Comparison of ENCODE assay signal across 8 mouse cellular contexts in the genomic region with DNA sequence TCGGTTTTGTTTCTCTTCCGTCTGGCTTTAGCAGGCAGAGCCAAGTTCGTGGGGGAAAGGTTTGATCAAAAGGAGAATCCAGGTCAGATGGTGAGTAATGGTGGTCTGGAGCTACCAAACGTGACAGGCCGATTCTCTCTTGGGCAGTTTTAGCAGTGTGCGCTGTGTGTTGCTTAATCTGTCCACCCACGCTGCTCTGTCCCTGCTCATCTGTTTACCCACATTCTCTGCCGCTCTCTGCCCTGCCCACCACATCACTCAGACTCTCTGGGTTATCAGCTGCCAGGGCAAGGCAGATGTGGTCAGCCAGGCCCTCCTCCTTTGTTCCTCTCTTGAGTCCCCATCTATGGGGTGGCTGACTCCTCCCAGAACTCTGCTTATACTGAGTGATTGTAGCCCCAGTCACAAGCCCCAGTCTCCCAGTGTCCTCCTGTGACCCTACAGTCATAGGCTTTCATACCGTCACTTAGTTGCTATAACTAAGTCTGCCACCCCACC.
A peak's percentile ranks its signal among the peaks of the same experiment; 100 is the strongest.
DNase-seq lines count a peak whose midpoint lies in the region; ATAC-seq lines count a peak whose summit lies in the region.

No protein-coding gene starts in this region.

- no peak for DNase-seq in heart, adult 8-10 months (ENCODE audit: low spot score)
- DNase-seq in natural killer cell, adult 2 months (ENCODE audit: low spot score in 2 of 2), result peak; percentile 26 to 38
- DNase-seq in urinary bladder, postnatal 25 days (ENCODE audit: low spot score), result no peak
- no peak for DNase-seq in thymus, postnatal 0 days (ENCODE audit: low spot score)

- H3K36me3 ChIP-seq in heart, embryonic 15.5 days, result no peaks in the 10 kb centered on the region
- H3K36me3 ChIP-seq in hindbrain, embryonic 16.5 days (ENCODE audit: control insufficient read depth, insufficient read depth, low read length), result no peaks in the 10 kb centered on the region

- H3K27ac ChIP-seq in heart, embryonic 15.5 days, result no peak overlapping the region
- H3K27ac ChIP-seq in hindbrain, embryonic 16.5 days (ENCODE audit: low read depth, low read length), result no peak overlapping the region

- WGBS in heart, embryonic 15.5 days, result 26% methylated on average over 9 of the region's 9 CpGs
- 27% methylated on average over 9 of the region's 9 CpGs for WGBS in hindbrain, embryonic 16.5 days

- no peak overlapping the region for H3K9ac ChIP-seq in heart, embryonic 15.5 days
- H3K9ac ChIP-seq in hindbrain, embryonic 16.5 days (ENCODE audit: low read depth, low read length), result no peak overlapping the region

- peak overlapping the region; percentile 39; the same call in 1 of the 2 replicates for H3K4me2 ChIP-seq in heart, embryonic 15.5 days
- H3K4me2 ChIP-seq in hindbrain, embryonic 16.5 days (ENCODE audit: low read length), result no peak overlapping the region

- H3K9me3 ChIP-seq in heart, embryonic 15.5 days (replicated peaks), result no peaks in the 10 kb centered on the region
- no peaks in the 10 kb centered on the region for H3K9me3 ChIP-seq in hindbrain, embryonic 16.5 days (ENCODE audit: control insufficient read depth, low read length)

- ATAC-seq in heart, embryonic 15.5 days (replicated peaks; ENCODE audit: insufficient number of reproducible peaks, insufficient read depth, low FRiP score, low read depth), result 0 out of 2 replicates have a peak, but pooled peaks have one; percentile 18
- peak; percentile 97 for ATAC-seq in common myeloid progenitor, adult 5-6 weeks (replicated peaks; ENCODE audit: low read depth, poor library complexity, severe bottlenecking)
- ATAC-seq in hindbrain, embryonic 16.5 days, result 0 out of 2 replicates have a peak, but pooled peaks have one; percentile 32
- ATAC-seq in activated CD4-positive, CD25-positive, alpha-beta regulatory T cell, adult 4 months, result no peak

- H3K27me3 ChIP-seq in heart, embryonic 15.5 days, result no peaks in the 10 kb centered on the region
- H3K27me3 ChIP-seq in hindbrain, embryonic 16.5 days (replicated peaks; ENCODE audit: control insufficient read depth, insufficient read depth, low read length), result peaks cover 5% of the 10 kb centered on the region

- no peak overlapping the region for H3K4me3 ChIP-seq in heart, embryonic 15.5 days
- H3K4me3 ChIP-seq in hindbrain, embryonic 16.5 days (ENCODE audit: low read length), result no peak overlapping the region

- H3K4me1 ChIP-seq in heart, embryonic 15.5 days (replicated peaks), result peaks cover 4% of the 10 kb centered on the region
- peaks cover 19% of the 10 kb centered on the region for H3K4me1 ChIP-seq in hindbrain, embryonic 16.5 days (ENCODE audit: control insufficient read depth, insufficient read depth, low read depth, low read length)

Comparison
In these comparisons a context has a peak if more than half of its experiments do, and no peak if none do; other contexts are left out.
1. DNase-seq: peak in natural killer cell, adult 2 months (2 of 2); none in heart, adult 8-10 months (single experiment), urinary bladder, postnatal 25 days (single experiment) and thymus, postnatal 0 days (single experiment).